Mouse (Mus musculus) lung, postnatal 14 days (tissue): ENCODE measurements around the gene G6pc2.
A peak's percentile ranks its signal among the peaks of the same experiment; 100 is the strongest.

Experiments used
- DNase-seq: peaks from one replicate; pipeline ENCODE4 v3.0.0; 2021

Gene G6pc2

DNA sequence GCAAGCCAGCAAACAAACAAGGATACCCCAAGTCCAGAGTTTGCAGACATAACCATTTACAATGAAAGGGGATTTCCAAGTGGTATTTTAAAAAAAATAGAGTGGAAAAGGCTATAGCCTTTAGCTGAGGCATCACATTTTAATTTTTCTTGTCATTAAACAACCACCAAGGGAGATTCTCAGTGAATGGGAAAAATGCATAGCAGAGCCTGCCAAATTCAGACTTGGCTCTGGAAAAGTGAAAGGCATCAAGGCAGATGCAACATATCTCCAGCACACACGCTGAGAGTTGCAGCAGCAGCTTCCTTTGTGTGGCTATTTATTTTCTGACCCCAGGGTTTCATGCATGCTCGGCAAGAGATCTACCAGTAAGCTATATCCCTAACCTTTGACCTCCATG, 34.1 kb downstream of the G6pc2 start:
- peak; percentile 28 for DNase-seq

GRCm38 (mm10) chr2:69247081-69247480, 36.2 kb downstream of the G6pc2 start:
- no peak for DNase-seq

DNA sequence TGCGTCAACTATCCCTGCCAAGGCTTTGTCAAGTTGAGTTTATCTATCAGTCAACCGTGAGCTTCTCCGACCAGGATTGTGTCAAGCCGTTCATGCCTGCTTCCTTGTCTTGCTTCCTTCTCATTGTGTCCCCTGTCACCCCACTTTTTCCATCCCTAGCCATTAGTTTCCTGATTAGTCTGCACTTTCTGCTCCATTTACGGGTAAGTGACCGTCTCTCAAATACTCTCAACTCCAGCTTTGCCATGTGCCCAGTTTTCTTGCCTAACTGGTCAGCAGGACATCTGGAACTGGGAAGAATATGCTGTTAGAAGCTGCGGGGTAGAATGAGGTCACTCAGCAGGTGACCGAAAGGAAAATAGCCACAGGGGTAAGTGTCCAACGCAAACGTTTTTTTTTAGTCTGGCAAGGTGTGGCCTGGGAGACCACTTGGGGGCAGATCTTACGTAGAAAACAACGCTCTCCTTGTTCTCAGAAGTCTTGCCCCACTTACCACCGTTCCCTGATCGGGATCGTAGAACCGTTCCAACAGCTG, 37.4 kb downstream of the G6pc2 start:
- no peak for DNase-seq

GRCm38 (mm10) chr2:69264069-69264618, 53.3 kb downstream of the G6pc2 start:
- no peak for DNase-seq

DNA sequence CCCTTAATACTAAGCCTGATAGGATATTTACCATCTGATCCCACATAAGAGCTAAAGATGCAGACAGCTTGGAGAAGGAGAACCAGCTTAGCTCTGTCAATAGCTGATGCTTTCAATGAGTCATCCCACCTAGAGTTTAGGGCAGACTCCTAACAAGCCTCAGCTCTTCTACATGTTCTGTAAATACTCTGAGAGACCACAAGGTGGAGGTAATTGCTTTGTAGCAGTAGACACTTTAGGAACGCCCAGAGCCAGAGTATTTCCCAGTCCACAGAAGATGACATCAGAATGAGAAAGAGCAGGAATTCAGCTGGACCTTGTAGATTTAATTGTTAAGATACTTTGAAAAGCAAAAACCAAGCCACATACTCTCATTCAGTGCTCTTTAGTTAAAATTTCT, 65.0 kb downstream of the G6pc2 start:
- no peak for DNase-seq
